Mouse (Mus musculus) forebrain, embryonic 13.5 days (tissue): ENCODE results near the gene Tmf1. TPM values are rescaled to one million over a fixed set of nuclear protein-coding genes. Genes with fewer than 3 reads are reported as not detected.

ENCODE experiments used
- polyA plus RNA-seq: library from polyadenylated mRNA; unstranded; fragments of >200 nt; fragmentation: Nextera tagmentation; extraction: Ambion mirVana; gene quantifications from 2 replicates; pipeline ENCODE4 v1.2.1, GENCODE M21; 2015

Tmf1 gene
- polyA plus RNA-seq, 1 experiment from 2014 or later, result 43.1 TPM

Other genes with a start within 250 kb of the Tmf1 start
- gene Fam19a4, start 118.7 kb downstream of the Tmf1 start, polyA plus RNA-seq, result 0.52 and 1.1 TPM in 2 replicates
- gene Eogt, start 29.9 kb downstream of the Tmf1 start, polyA plus RNA-seq, result 5.6 and 7.2 TPM in 2 replicates
- 97.9 and 99.9 TPM in 2 replicates for gene Uba3, start 26.5 kb upstream of the Tmf1 start, polyA plus RNA-seq
- gene Arl6ip5, start 31.6 kb upstream of the Tmf1 start, polyA plus RNA-seq, result 81.1 and 83.9 TPM in 2 replicates
- gene Lmod3, start 73.6 kb upstream of the Tmf1 start, polyA plus RNA-seq, result not detected in 2 replicates